Mouse (Mus musculus): ENCODE data around the gene Trank1. TPM values are rescaled to one million over a fixed set of nuclear protein-coding genes. Genes with fewer than 3 reads are reported as not detected.

Trank1 gene
- polyA plus RNA-seq, 1 experiment from 2014 or later: 3.4 TPM

DNA sequence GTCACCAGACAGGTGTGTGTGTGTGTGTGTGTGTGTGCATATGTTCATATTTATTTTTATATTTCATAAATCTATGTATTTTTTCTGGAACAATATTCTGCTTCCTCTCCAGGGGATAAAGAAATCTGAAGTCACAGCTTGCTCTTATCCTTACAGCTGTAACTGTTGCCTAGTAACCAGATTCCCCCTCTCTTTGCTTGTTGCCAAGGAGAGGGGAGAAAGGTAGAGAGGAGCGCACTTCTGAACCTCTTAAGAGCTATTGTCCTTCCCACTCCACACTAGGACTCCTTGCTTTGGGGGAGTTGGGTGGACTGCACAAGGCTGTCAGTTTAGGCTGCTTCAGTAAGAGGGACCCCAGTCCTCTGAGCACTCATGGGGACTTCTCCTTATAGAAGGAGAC is 40.1 kb downstream of the Trank1 start:
- Histone ChIP-seq H3K36me3 (ENCODE audit: poor library complexity, severe bottlenecking) (no peaks in the 10 kb centered on the region), H3K27ac (peak overlapping the region; percentile 67), H3K27me3 (no peaks in the 10 kb centered on the region), H3K4me2 (peak overlapping the region; percentile 27), H3K4me1 (0 out of 2 replicates have a peak, but pooled peaks cover 12% of the 10 kb centered on the region), H3K4me3 (0 out of 2 replicates have a peak overlapping the region, but pooled peaks have one; percentile 12), H3K9ac (no peak overlapping the region), H3K9me3 (replicated peaks) (no peaks in the 10 kb centered on the region)
- 17% methylated on average over 1 of the region's 1 CpGs for whole genome bisulfite sequencing
- peak; percentile 50; the same call in 1 of the 2 replicates for ATAC-seq

DNA sequence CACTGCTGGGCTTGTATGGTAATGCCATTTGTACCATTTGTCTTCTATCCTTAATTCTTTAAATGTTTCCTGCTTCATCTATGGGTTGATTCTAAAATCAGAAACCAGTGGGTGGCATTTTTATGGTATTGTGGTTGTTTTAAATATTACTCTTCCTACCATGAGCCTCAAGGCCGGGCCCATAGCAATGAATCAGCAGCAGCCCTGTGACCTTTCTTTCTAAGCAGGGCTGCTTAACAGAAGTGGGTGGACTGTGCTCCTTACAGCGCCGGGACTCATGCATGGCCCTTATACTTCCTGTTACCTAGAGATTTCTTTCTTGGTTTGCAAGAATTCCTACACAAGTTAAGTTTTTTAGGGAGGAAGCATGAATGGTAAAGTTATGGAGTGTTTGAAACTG is 41.1 kb downstream of the Trank1 start:
- no peaks in the 10 kb centered on the region for H3K9me3 ChIP-seq (replicated peaks)

DNA sequence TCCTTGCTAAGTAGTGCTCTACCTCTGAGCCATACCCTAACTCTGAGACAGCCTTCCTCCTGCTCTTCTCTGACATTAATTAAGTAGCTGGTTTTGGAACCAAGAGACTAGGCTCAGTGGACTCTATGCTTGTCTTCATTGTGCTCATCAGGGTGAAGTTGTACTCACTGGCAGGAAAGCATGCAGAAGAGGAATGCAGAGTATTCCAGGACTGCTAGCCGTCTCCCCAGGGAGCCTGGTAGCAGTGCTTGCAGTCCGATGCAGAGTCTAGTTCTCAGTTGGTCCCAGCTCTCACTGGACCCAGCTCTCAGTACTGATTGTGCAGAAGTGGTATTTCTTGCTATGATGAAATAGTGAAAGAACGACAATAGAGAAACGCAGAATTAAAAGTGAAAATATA is 43.5 kb downstream of the Trank1 start:
- no peak overlapping the region for H3K4me2 ChIP-seq
- no peak overlapping the region for H3K9ac ChIP-seq
- whole genome bisulfite sequencing: 50% methylated on average over 4 of the region's 4 CpGs
- no peaks in the 10 kb centered on the region for H3K9me3 ChIP-seq (replicated peaks)
- no peak overlapping the region for H3K27ac ChIP-seq
- H3K4me3 ChIP-seq: no peak overlapping the region
- 0 out of 2 replicates have a peak, but pooled peaks cover 9% of the 10 kb centered on the region for H3K4me1 ChIP-seq
- H3K27me3 ChIP-seq: no peaks in the 10 kb centered on the region
- no peak for ATAC-seq
- H3K36me3 ChIP-seq (ENCODE audit: poor library complexity, severe bottlenecking): no peaks in the 10 kb centered on the region

More for the DNA sequence above, 41.1 kb downstream of the Trank1 start:
- Histone ChIP-seq H3K9ac (no peak overlapping the region), H3K27ac (no peak overlapping the region), H3K4me2 (peak overlapping the region; percentile 27), H3K4me1 (0 out of 2 replicates have a peak, but pooled peaks cover 12% of the 10 kb centered on the region), H3K4me3 (peak overlapping the region; percentile 12; the same call in 1 of the 2 replicates), H3K27me3 (no peaks in the 10 kb centered on the region), H3K36me3 (ENCODE audit: poor library complexity, severe bottlenecking) (no peaks in the 10 kb centered on the region)
- whole genome bisulfite sequencing: 80% methylated on average over 3 of the region's 3 CpGs
- no peak for ATAC-seq

DNA sequence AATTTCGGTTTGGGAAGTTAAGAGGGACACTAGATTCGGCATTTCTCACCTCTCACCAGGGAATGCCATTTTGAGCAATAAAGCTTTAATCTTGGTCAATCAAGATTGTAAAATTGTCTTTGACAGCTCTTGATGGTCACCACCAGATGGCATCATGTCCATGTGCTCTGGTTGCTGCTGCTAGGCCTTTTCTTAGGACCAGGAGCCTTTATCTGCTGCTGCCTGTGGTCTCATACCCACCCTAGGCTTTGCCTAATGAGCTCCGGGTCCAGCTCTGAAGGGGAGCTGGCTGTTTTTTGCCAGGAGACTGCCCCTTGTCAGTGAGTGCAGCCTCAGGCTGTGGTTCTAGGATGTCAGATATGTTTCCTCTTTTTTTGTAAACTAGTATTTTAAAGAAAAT is 44.8 kb downstream of the Trank1 start:
- no peaks in the 10 kb centered on the region for H3K36me3 ChIP-seq (ENCODE audit: poor library complexity, severe bottlenecking)
- no peak overlapping the region for H3K4me2 ChIP-seq
- H3K27ac ChIP-seq: no peak overlapping the region
- no peak overlapping the region for H3K9ac ChIP-seq
- WGBS: 51% methylated on average over 3 of the region's 3 CpGs
- no peaks in the 10 kb centered on the region for H3K9me3 ChIP-seq (replicated peaks)
- H3K27me3 ChIP-seq: no peaks in the 10 kb centered on the region
- H3K4me3 ChIP-seq: no peak overlapping the region
- ATAC-seq: 0 out of 2 replicates have a peak, but pooled peaks have one; percentile 43
- 0 out of 2 replicates have a peak, but pooled peaks cover 7% of the 10 kb centered on the region for H3K4me1 ChIP-seq

DNA sequence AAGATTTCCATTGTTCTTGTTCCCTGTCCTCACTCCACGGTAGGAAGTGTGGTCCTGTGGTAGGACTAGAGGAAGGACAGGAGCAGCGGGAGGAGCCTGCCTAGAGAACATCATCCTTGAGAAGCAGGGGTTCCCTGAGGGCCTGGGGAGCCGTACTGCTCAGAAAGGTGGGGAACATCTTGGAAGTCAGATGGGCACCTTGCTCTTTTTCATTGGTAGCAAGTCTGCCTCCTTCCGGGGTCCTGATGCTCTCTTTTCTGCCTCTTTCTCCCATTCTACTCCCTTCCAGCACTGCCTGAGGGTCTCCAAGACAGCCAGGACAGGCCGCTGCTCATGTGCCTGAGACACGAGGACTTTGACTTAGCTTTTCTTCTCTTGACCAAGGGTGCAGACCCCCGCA is 52.1 kb downstream of the Trank1 start:
- Histone ChIP-seq H3K9ac (no peak overlapping the region), H3K4me2 (no peak overlapping the region), H3K27me3 (no peaks in the 10 kb centered on the region), H3K4me1 (no peaks in the 10 kb centered on the region), H3K27ac (no peak overlapping the region), H3K9me3 (replicated peaks) (no peaks in the 10 kb centered on the region), H3K36me3 (ENCODE audit: poor library complexity, severe bottlenecking) (peaks cover 6% of the 10 kb centered on the region; the same call in 1 of the 2 replicates), H3K4me3 (no peak overlapping the region)
- 76% methylated on average over 7 of the region's 7 CpGs for WGBS
- ATAC-seq: no peak

DNA sequence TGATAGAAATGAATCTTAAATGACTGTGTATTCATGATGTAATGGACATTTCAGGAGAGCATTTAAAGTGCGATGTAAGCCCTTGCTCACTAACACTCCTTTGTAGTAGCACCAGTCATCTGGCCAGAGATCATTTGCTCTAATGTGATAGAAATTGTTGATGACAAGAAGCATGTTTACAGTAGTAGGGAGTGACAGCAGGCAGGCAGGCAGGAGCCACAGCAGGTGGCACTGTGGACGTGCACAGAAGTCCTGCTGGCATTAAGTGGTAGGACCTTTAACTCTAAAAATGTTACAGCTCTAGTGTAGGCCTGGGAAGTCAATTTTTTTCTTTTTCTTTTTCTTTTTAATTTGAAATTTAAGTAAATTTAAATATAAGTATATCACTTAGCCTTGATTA is 56.2 kb downstream of the Trank1 start:
- no peak for ATAC-seq
- H3K27me3 ChIP-seq: no peaks in the 10 kb centered on the region
- no peak overlapping the region for H3K4me3 ChIP-seq
- peaks cover 6% of the 10 kb centered on the region; the same call in 1 of the 2 replicates for H3K36me3 ChIP-seq (ENCODE audit: poor library complexity, severe bottlenecking)
- no peak overlapping the region for H3K4me2 ChIP-seq
- H3K27ac ChIP-seq: no peak overlapping the region
- no peak overlapping the region for H3K9ac ChIP-seq
- no peaks in the 10 kb centered on the region for H3K9me3 ChIP-seq (replicated peaks)
- whole genome bisulfite sequencing: 61% methylated on average over 2 of the region's 2 CpGs
- H3K4me1 ChIP-seq: no peaks in the 10 kb centered on the region

DNA sequence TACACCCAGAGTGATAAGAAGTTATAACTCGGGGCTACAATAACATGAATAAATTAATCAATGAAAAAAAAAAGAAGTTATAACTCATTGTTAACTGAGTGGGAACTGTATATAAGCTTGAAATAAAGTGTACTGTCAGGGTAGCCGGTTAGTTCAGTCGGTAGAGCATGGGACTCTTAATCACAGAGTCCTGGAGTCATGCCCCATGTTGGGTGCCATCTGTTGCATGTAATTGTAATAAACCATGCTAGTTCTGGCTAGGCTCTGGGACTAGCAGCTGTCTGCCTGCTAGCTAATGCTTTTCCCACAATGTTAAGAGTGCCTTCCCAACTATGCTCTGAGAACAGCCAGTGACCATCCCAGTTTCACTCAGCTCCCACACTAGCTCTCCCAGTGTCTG is 60.5 kb downstream of the Trank1 start:
- Histone ChIP-seq H3K4me1 (no peaks in the 10 kb centered on the region), H3K4me2 (no peak overlapping the region), H3K9ac (no peak overlapping the region), H3K4me3 (no peak overlapping the region), H3K36me3 (ENCODE audit: poor library complexity, severe bottlenecking) (no peaks in the 10 kb centered on the region), H3K27ac (no peak overlapping the region), H3K9me3 (replicated peaks) (no peaks in the 10 kb centered on the region), H3K27me3 (no peaks in the 10 kb centered on the region)
- no peak for ATAC-seq
- 87% methylated on average over 3 of the region's 3 CpGs for WGBS

DNA sequence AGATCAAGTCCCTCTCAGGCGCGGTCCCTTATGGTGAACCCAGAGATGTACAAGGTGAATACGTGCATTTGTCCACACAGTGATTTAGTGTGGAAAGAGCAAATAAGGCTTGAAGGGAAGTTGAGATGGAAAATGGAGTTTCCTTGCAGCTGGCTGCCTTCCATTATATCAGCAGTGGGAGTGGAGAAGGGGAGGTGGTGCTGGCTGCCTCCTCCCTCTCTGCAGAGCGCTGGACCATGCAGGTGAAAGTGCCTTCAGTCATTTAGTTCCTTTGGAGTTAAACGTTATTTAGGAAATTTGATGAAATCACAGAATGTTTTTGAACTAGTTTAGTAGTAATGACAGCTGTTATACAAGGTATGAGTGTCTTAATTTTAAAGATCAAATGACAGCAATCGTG is 66.3 kb downstream of the Trank1 start:
- H3K9me3 ChIP-seq (replicated peaks): no peaks in the 10 kb centered on the region
- WGBS: 86% methylated on average over 6 of the region's 6 CpGs
- H3K36me3 ChIP-seq (ENCODE audit: poor library complexity, severe bottlenecking): no peaks in the 10 kb centered on the region
- no peak overlapping the region for H3K4me2 ChIP-seq
- H3K9ac ChIP-seq: no peak overlapping the region
- H3K4me3 ChIP-seq: no peak overlapping the region
- H3K4me1 ChIP-seq: no peaks in the 10 kb centered on the region
- H3K27me3 ChIP-seq: no peaks in the 10 kb centered on the region
- H3K27ac ChIP-seq: no peak overlapping the region
- no peak for ATAC-seq

DNA sequence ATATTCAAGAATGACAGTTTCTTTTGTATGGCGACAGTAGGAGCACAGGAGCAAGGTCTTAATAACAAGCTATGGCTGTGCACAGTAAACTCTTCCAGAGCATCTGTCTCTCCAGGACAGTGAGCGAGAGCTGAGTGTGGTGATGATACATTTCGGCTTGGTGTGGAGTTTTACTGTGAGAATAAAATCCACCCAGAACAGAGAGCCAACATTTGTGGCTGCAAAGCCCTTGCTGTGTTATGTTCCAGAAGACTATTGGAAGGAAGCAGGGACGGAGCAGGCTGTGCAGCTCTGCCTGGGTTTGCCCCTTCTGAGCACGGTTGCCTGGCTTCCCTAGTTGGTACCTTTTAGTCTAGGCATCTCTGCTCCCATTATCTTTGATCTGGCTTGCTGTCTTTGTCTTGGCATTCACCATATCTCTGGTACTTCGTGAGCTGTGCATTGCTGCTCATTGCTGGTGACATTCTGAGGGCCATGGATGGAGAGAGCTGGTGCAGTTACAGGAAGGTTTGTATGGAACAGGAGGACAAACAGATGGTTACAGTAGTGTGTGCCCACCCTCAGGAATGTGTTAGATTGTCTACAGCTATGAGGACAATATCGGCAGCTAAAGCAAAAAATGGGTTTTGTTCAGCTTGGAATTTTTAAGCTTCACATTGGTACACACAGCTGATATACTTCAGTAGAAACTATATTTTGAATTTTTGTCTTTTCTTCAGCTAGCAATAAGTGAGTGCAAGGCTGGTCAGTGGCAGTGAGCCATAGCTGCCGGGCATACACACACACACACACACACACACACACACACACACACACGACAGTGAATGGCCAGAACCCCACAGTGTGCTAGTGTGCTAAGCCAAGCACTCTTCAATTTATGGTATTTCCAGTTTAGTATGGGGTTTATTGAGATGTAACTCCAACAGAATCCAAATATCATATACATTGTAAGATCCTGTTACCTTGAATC is 69.8 kb downstream of the Trank1 start:
- H3K9me3 ChIP-seq (replicated peaks): no peaks in the 10 kb centered on the region
- 86% methylated on average over 9 of the region's 9 CpGs for WGBS
- H3K36me3 ChIP-seq (ENCODE audit: poor library complexity, severe bottlenecking): no peaks in the 10 kb centered on the region
- H3K4me1 ChIP-seq: peaks cover 12% of the 10 kb centered on the region
- no peak for ATAC-seq
- no peak overlapping the region for H3K27ac ChIP-seq
- no peak overlapping the region for H3K4me3 ChIP-seq
- no peaks in the 10 kb centered on the region for H3K27me3 ChIP-seq
- H3K4me2 ChIP-seq: no peak overlapping the region
- H3K9ac ChIP-seq: no peak overlapping the region

DNA sequence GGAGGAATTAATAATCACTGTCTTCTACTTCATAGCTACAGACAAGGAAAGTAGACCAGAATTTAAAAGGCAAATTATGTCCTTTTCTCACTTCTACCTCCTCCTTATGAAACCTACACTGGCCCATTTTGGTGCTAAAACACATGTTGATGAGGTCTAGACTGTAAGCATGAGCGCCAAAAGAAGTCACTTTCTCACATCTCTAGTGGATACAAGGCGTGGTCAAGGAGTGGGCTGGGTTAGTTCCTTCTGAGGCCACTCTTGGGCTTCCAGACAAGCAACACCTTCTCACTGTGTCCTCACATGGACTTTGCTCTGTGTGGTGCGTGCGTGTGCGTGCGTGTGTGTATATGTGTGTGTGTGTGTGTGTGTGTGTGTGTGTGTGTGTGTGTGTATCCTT is 70.9 kb downstream of the Trank1 start:
- Histone ChIP-seq H3K9ac (no peak overlapping the region), H3K27me3 (no peaks in the 10 kb centered on the region), H3K4me1 (peaks cover 12% of the 10 kb centered on the region), H3K36me3 (ENCODE audit: poor library complexity, severe bottlenecking) (no peaks in the 10 kb centered on the region), H3K4me2 (no peak overlapping the region), H3K27ac (no peak overlapping the region), H3K4me3 (no peak overlapping the region), H3K9me3 (replicated peaks) (no peaks in the 10 kb centered on the region)
- 95% methylated on average over 6 of the region's 6 CpGs for WGBS
- ATAC-seq: no peak

DNA sequence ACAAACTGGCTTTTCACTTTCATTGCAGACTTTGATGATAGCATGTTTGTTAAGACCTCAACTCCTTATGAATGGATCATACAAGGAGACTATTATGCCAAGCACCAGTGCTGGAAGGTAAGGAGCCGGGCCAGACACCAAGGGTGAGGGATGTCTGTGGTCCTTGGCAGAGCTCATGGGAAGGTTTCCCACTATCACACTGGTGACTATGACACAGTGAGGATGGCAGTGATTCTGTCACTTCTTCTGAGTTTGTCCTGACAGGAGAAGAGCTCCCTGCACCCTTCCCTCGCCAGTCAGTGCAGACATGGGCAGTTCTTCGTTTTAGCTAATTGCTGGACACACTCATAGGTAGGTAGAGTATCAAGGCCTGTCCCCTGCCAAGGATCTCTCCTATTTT is 71.5 kb downstream of the Trank1 start:
- Histone ChIP-seq H3K4me1 (peaks cover 12% of the 10 kb centered on the region), H3K4me3 (no peak overlapping the region), H3K27ac (no peak overlapping the region), H3K27me3 (no peaks in the 10 kb centered on the region), H3K9ac (no peak overlapping the region), H3K9me3 (replicated peaks) (no peaks in the 10 kb centered on the region), H3K36me3 (ENCODE audit: poor library complexity, severe bottlenecking) (no peaks in the 10 kb centered on the region), H3K4me2 (no peak overlapping the region)
- 86% methylated on average over 3 of the region's 3 CpGs for WGBS
- ATAC-seq: no peak

DNA sequence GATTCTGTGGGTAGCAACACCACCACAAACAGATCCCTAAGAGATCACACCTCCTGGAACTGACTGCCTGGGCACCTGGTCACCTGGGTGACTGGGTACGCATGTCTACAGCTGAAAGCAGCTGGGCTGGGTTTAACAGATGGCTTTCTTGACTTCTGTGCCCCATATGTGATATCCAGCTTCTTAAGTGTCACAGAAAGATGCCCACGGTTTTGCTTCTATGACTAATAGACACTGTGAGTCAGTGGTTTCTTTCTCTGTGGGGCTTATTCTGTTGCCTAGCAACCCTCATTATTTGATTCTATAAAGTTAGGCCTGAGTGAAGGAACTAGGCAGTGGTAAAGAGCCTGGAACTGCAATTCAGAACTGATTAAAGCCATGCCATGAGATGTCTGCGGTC is 72.2 kb downstream of the Trank1 start:
- no peak overlapping the region for H3K4me2 ChIP-seq
- no peak for ATAC-seq
- 52% methylated on average over 3 of the region's 3 CpGs for WGBS
- no peaks in the 10 kb centered on the region for H3K9me3 ChIP-seq (replicated peaks)
- no peak overlapping the region for H3K4me3 ChIP-seq
- no peaks in the 10 kb centered on the region for H3K27me3 ChIP-seq
- no peaks in the 10 kb centered on the region for H3K36me3 ChIP-seq (ENCODE audit: poor library complexity, severe bottlenecking)
- H3K9ac ChIP-seq: no peak overlapping the region
- H3K27ac ChIP-seq: 0 out of 2 replicates have a peak overlapping the region, but pooled peaks have one; percentile 14
- H3K4me1 ChIP-seq: peaks cover 12% of the 10 kb centered on the region

Data from forebrain, embryonic 13.5 days (tissue).